Mouse (Mus musculus) limb, embryonic 10.5 days (tissue): ENCODE data around the gene Cfap299. TPM values are rescaled to one million over a fixed set of nuclear protein-coding genes. Genes with fewer than 3 reads are reported as not detected.
"Not testable (repeated sequence)": the region's sequence is repeated elsewhere in the genome, so short reads cannot be mapped to it uniquely, and the experiment has no call there.

Experiments
- DNase-seq: peaks from one replicate; pipeline ENCODE4 v3.0.0-alpha.2; 2017; ENCODE audit warnings: low spot score
- H3K27ac ChIP-seq: fragments of 300-500 bp; sonication (generic); 2 replicates; pipeline ENCODE4 v1.5.1; 2016; ENCODE audit warnings: mild to moderate bottlenecking
- H3K27me3 ChIP-seq: fragments of 300-500 bp; sonication (generic); 2 replicates; pipeline ENCODE4 v1.6.1; 2016; ENCODE audit warnings: low read depth, mild to moderate bottlenecking; ENCODE audit not compliant: poor library complexity, severe bottlenecking
- H3K36me3 ChIP-seq: fragments of 300-500 bp; sonication (generic); 2 replicates; pipeline ENCODE4 v1.6.1; 2016; ENCODE audit warnings: mild to moderate bottlenecking, moderate library complexity
- H3K4me1 ChIP-seq: fragments of 300-500 bp; sonication (generic); 2 replicates; pipeline ENCODE4 v1.6.1; 2016
- H3K4me3 ChIP-seq: fragments of 300-500 bp; sonication (generic); 2 replicates; pipeline ENCODE4 v1.5.1; 2016; ENCODE audit warnings: mild to moderate bottlenecking, moderate library complexity
- H3K9me3 ChIP-seq: fragments of 300-500 bp; sonication (generic); replicated peaks from 2 replicates; pipeline ENCODE4 v1.6.1; 2016; ENCODE audit warnings: mild to moderate bottlenecking
- WGBS: fragments of 180-500 bp; shearing (Covaris S2); methylation state at CpG from one replicate; pipeline ENCODE4 v1.1.7; 2016; 5-methylcytosine and 5-hydroxymethylcytosine counted together
- polyA plus RNA-seq: library from polyadenylated mRNA; unstranded; fragments of >200 nt; fragmentation: Nextera tagmentation; extraction: Ambion mirVana; gene quantifications from 2 replicates; pipeline ENCODE4 v1.2.1, GENCODE M21; 2016

Cfap299 gene
- polyA plus RNA-seq, 1 experiment from 2014 or later = 0.16 TPM

GRCm38 (mm10) chr5:98563801-98564200 lies 234.7 kb downstream of the Cfap299 start:
- WGBS = 76% methylated on average over 9 of the region's 9 CpGs
- Histone ChIP-seq H3K9me3 (no peaks in the 10 kb centered on the region), H3K36me3 (no peaks in the 10 kb centered on the region), H3K27me3 (no peaks in the 10 kb centered on the region), H3K4me1 (peaks cover 3% of the 10 kb centered on the region; the same call in 1 of the 2 replicates), H3K27ac (no peak overlapping the region), H3K4me3 (no peak overlapping the region)
- DNase-seq = no peak

- Histone ChIP-seq H3K36me3 (no peaks in the 10 kb centered on the region), H3K27me3 (no peaks in the 10 kb centered on the region), H3K27ac (no peak overlapping the region), H3K4me1 (peaks cover 3% of the 10 kb centered on the region; the same call in 1 of the 2 replicates), H3K4me3 (no peak overlapping the region), H3K9me3 (no peaks in the 10 kb centered on the region)
- 71% methylated on average over 6 of the region's 6 CpGs for whole genome bisulfite sequencing
- DNase-seq = no peak
Measured at GRCm38 (mm10) chr5:98566461-98567193, 237.5 kb downstream of the Cfap299 start.

GRCm38 (mm10) chr5:98568481-98568880 lies 239.4 kb downstream of the Cfap299 start:
- Histone ChIP-seq H3K4me1 (peaks cover 3% of the 10 kb centered on the region; the same call in 1 of the 2 replicates), H3K27ac (no peak overlapping the region), H3K4me3 (no peak overlapping the region), H3K36me3 (no peaks in the 10 kb centered on the region), H3K27me3 (no peaks in the 10 kb centered on the region), H3K9me3 (no peaks in the 10 kb centered on the region)
- no peak for DNase-seq
- WGBS = 92% methylated on average over 4 of the region's 4 CpGs

GRCm38 (mm10) chr5:98569029-98569513 lies 240.0 kb downstream of the Cfap299 start:
- WGBS = 71% methylated on average over 3 of the region's 3 CpGs
- Histone ChIP-seq H3K9me3 (no peaks in the 10 kb centered on the region), H3K27ac (no peak overlapping the region), H3K36me3 (no peaks in the 10 kb centered on the region), H3K27me3 (no peaks in the 10 kb centered on the region), H3K4me1 (peaks cover 3% of the 10 kb centered on the region), H3K4me3 (no peak overlapping the region)
- no peak for DNase-seq

GRCm38 (mm10) chr5:98572392-98572791 lies 243.3 kb downstream of the Cfap299 start:
- H3K4me3 ChIP-seq = no peak overlapping the region
- no peak overlapping the region for H3K27ac ChIP-seq
- 66% methylated on average over 4 of the region's 4 CpGs for WGBS
- DNase-seq = no peak
- H3K9me3 ChIP-seq = no peaks in the 10 kb centered on the region
- H3K27me3 ChIP-seq = no peaks in the 10 kb centered on the region
- no peaks in the 10 kb centered on the region for H3K36me3 ChIP-seq
- H3K4me1 ChIP-seq = peaks cover 14% of the 10 kb centered on the region

- Histone ChIP-seq H3K27me3 (no peaks in the 10 kb centered on the region), H3K27ac (no peak overlapping the region), H3K4me1 (peaks cover 14% of the 10 kb centered on the region), H3K36me3 (no peaks in the 10 kb centered on the region), H3K4me3 (no peak overlapping the region), H3K9me3 (no peaks in the 10 kb centered on the region)
- WGBS = 43% methylated on average over 12 of the region's 12 CpGs
- peak; percentile 52 for DNase-seq
Measured at GRCm38 (mm10) chr5:98574711-98575470, 245.8 kb downstream of the Cfap299 start.

- DNase-seq = no peak
- H3K36me3 ChIP-seq = no peaks in the 10 kb centered on the region
- 77% methylated on average over 4 of the region's 4 CpGs for WGBS
Measured at GRCm38 (mm10) chr5:98575471-98575834, 246.3 kb downstream of the Cfap299 start.

GRCm38 (mm10) chr5:98576538-98576937 lies 247.4 kb downstream of the Cfap299 start:
- DNase-seq, H3K4me3 ChIP-seq, H3K9me3 ChIP-seq, H3K27ac ChIP-seq, H3K36me3 ChIP-seq, H3K27me3 ChIP-seq: not testable (repeated sequence)
- H3K4me1 ChIP-seq = peaks cover 14% of the 10 kb centered on the region
- 87% methylated on average over 6 of the region's 6 CpGs for whole genome bisulfite sequencing

More at GRCm38 (mm10) chr5:98575471-98575834, 246.3 kb downstream of the Cfap299 start:
- Histone ChIP-seq H3K4me1 (peaks cover 14% of the 10 kb centered on the region), H3K9me3 (no peaks in the 10 kb centered on the region), H3K27me3 (no peaks in the 10 kb centered on the region), H3K27ac (no peak overlapping the region), H3K4me3 (no peak overlapping the region)

- no peak for DNase-seq
- Histone ChIP-seq H3K27ac (no peak overlapping the region), H3K9me3 (no peaks in the 10 kb centered on the region), H3K36me3 (no peaks in the 10 kb centered on the region), H3K4me1 (peaks cover 14% of the 10 kb centered on the region), H3K4me3 (no peak overlapping the region), H3K27me3 (no peaks in the 10 kb centered on the region)
- 81% methylated on average over 2 of the region's 2 CpGs for WGBS
Measured at GRCm38 (mm10) chr5:98578398-98578797, 249.3 kb downstream of the Cfap299 start.

- DNase-seq = no peak
- H3K27me3 ChIP-seq = no peaks in the 10 kb centered on the region
- H3K4me3 ChIP-seq = no peak overlapping the region
- no peak overlapping the region for H3K27ac ChIP-seq
- WGBS = 80% methylated on average over 5 of the region's 5 CpGs
- no peaks in the 10 kb centered on the region for H3K9me3 ChIP-seq
- H3K4me1 ChIP-seq = 0 out of 2 replicates have a peak, but pooled peaks cover 3% of the 10 kb centered on the region
- no peaks in the 10 kb centered on the region for H3K36me3 ChIP-seq
Measured at GRCm38 (mm10) chr5:98580811-98581210, 251.7 kb downstream of the Cfap299 start.

GRCm38 (mm10) chr5:98582051-98582450 lies 252.9 kb downstream of the Cfap299 start:
- WGBS = 87% methylated on average over 3 of the region's 3 CpGs
- no peak overlapping the region for H3K4me3 ChIP-seq
- H3K4me1 ChIP-seq = 0 out of 2 replicates have a peak, but pooled peaks cover 3% of the 10 kb centered on the region
- H3K27ac ChIP-seq = no peak overlapping the region
- DNase-seq = no peak
- H3K9me3 ChIP-seq = no peaks in the 10 kb centered on the region
- H3K27me3 ChIP-seq = no peaks in the 10 kb centered on the region
- no peaks in the 10 kb centered on the region for H3K36me3 ChIP-seq

- no peak for DNase-seq
- no peak overlapping the region for H3K4me3 ChIP-seq
- 0 out of 2 replicates have a peak, but pooled peaks cover 3% of the 10 kb centered on the region for H3K4me1 ChIP-seq
- no peaks in the 10 kb centered on the region for H3K36me3 ChIP-seq
- no peak overlapping the region for H3K27ac ChIP-seq
- H3K27me3 ChIP-seq = no peaks in the 10 kb centered on the region
- no peaks in the 10 kb centered on the region for H3K9me3 ChIP-seq
Measured at GRCm38 (mm10) chr5:98585915-98586314, 256.8 kb downstream of the Cfap299 start.

- Histone ChIP-seq H3K4me3 (no peak overlapping the region), H3K9me3 (no peaks in the 10 kb centered on the region), H3K4me1 (no peaks in the 10 kb centered on the region), H3K27me3 (no peaks in the 10 kb centered on the region), H3K27ac (no peak overlapping the region), H3K36me3 (no peaks in the 10 kb centered on the region)
- DNase-seq = no peak
- 93% methylated on average over 5 of the region's 5 CpGs for WGBS
Measured at GRCm38 (mm10) chr5:98613511-98613910, 284.4 kb downstream of the Cfap299 start.
